Comparison of ENCODE assay signal across 37 mouse cellular contexts in the genomic region with DNA sequence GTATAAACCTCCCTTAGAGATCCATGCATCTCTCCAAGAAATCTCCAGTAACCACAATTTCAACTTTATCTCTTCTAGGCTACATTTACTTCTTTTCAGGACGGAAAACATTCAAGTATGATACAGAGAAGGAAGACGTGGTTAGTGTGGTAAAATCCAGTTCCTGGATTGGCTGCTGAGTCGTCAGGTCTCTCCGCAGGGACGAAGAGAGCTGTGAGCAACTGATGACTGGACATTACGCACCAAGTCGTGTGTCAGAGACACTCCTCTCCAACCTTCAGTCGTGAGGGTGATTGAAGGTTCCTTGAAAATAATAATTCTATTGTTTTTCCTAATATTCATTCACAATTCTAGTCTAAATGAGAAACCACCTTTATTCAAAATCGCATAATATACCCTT. TPM values are rescaled to one million over a fixed set of nuclear protein-coding genes. Genes with fewer than 3 reads are reported as not detected.
"Had no signal": no experiment of that assay in that cellular context is flagged by ENCODE, and none has a peak within 500 bp of the region (broad histone marks: within the 10 kb centered on the region; RNA-seq: fewer than 3 reads in every experiment).

No protein-coding gene starts in this region.

- DNase-seq: gastrocnemius, adult 2 months; gastrocnemius, postnatal 10 days; gastrocnemius, postnatal 25 days; heart, adult 18-20 months; heart, postnatal 14 days; heart, postnatal 36 days; kidney, adult 11 months; kidney, adult 2 months; kidney, adult 9 months; kidney, postnatal 14 days; kidney, postnatal 36 days; liver; liver, embryonic 13.5 days had no signal

- H3K27me3 ChIP-seq: heart, embryonic 13.5 days; heart, embryonic 15.5 days; hindbrain, embryonic 13.5 days; hindbrain, embryonic 15.5 days; kidney, embryonic 15.5 days; limb, embryonic 12.5 days; liver, embryonic 13.5 days had no signal

- H3K4me3 ChIP-seq: gastrocnemius, adult 2 months; heart, embryonic 13.5 days; heart, embryonic 15.5 days; hindbrain, embryonic 13.5 days; hindbrain, embryonic 15.5 days; kidney, embryonic 15.5 days; layer of hippocampus, adult 2 months; left cerebral cortex, adult 2 months; limb, embryonic 10.5 days; limb, embryonic 12.5 days; liver, embryonic 13.5 days had no signal

- ATAC-seq: hindbrain, postnatal 0 days; intestine, embryonic 16.5 days had no signal

- H3K36me3 ChIP-seq: heart, embryonic 13.5 days; heart, embryonic 15.5 days; hindbrain, embryonic 13.5 days; hindbrain, embryonic 15.5 days; kidney, embryonic 15.5 days; limb, embryonic 10.5 days; limb, embryonic 12.5 days; liver, embryonic 13.5 days had no signal

- H3K4me1 ChIP-seq: heart, embryonic 13.5 days; heart, embryonic 15.5 days; hindbrain, embryonic 13.5 days; hindbrain, embryonic 15.5 days; kidney, embryonic 15.5 days; limb, embryonic 10.5 days; limb, embryonic 12.5 days; liver, embryonic 13.5 days had no signal

- H3K9me3 ChIP-seq: heart, embryonic 13.5 days; heart, embryonic 15.5 days; hindbrain, embryonic 13.5 days; hindbrain, embryonic 15.5 days; kidney, embryonic 15.5 days; limb, embryonic 10.5 days; limb, embryonic 12.5 days; liver, embryonic 13.5 days had no signal

RNA-seq across cellular contexts. Expression of a gene that starts 18.9 kb away (rescaled TPM):
- total RNA-seq: gastrocnemius, adult 2 months; gastrocnemius, postnatal 10 days; gastrocnemius, postnatal 25 days; gastrocnemius, postnatal 4 days; heart, adult 18-20 months; heart, adult 8-10 months; heart, postnatal 14 days; heart, postnatal 36 days; hematopoietic stem cell, adult 5-6 weeks; hindbrain, postnatal 0 days; layer of hippocampus, adult 2 months; layer of hippocampus, postnatal 10 days; layer of hippocampus, postnatal 25 days; left cerebral cortex, adult 2 months; left cerebral cortex, postnatal 14 days; left cerebral cortex, postnatal 36 days had no signal
- polyA plus RNA-seq: frontal cortex, adult 2 months; heart, embryonic 11.5 days; heart, embryonic 13.5 days; heart, embryonic 15.5 days; heart, postnatal 0 days; hindbrain, embryonic 11.5 days; hindbrain, embryonic 13.5 days; hindbrain, embryonic 15.5 days; hindbrain, postnatal 0 days; kidney, adult 2 months; kidney, embryonic 15.5 days; limb, embryonic 10.5 days; limb, embryonic 12.5 days; limb, embryonic 14.5 days; liver, embryonic 11.5 days; liver, embryonic 13.5 days had no signal

RNA-seq across cellular contexts. Expression of a gene that starts 45.0 kb away (rescaled TPM):
- total RNA-seq: gastrocnemius, adult 2 months; gastrocnemius, postnatal 10 days; gastrocnemius, postnatal 25 days; gastrocnemius, postnatal 4 days; heart, adult 18-20 months; heart, adult 8-10 months; heart, postnatal 14 days; heart, postnatal 36 days; hematopoietic stem cell, adult 5-6 weeks; hindbrain, postnatal 0 days; layer of hippocampus, adult 2 months; layer of hippocampus, postnatal 10 days; layer of hippocampus, postnatal 25 days; left cerebral cortex, adult 2 months; left cerebral cortex, postnatal 14 days; left cerebral cortex, postnatal 36 days had no signal
- polyA plus RNA-seq: frontal cortex, adult 2 months; heart, embryonic 11.5 days; heart, embryonic 13.5 days; heart, embryonic 15.5 days; heart, postnatal 0 days; hindbrain, embryonic 11.5 days; hindbrain, embryonic 13.5 days; hindbrain, embryonic 15.5 days; hindbrain, postnatal 0 days; kidney, adult 2 months; kidney, embryonic 15.5 days; limb, embryonic 10.5 days; limb, embryonic 12.5 days; liver, embryonic 11.5 days; liver, embryonic 13.5 days had no signal
